Mouse (Mus musculus) splenic B cell, adult 2 months (primary cell): ENCODE measurements around the gene Phf20.

ENCODE experiments used
- DNase-seq: peaks from one replicate; pipeline ENCODE4 v3.0.0-alpha.2; 2011; ENCODE audit warnings: low read depth, low spot score
- H3K27me3 ChIP-seq: 2 replicates; pipeline ENCODE4 v1.6.1; 2012; ENCODE audit warnings: mild to moderate bottlenecking, low read length, moderate library complexity, mixed read lengths; ENCODE audit not compliant: control insufficient read depth, poor library complexity, insufficient read depth, severe bottlenecking
- H3K36me3 ChIP-seq: 2 replicates; pipeline ENCODE4 v1.6.1; 2012; ENCODE audit warnings: mild to moderate bottlenecking, low read length, moderate library complexity, mixed read lengths; ENCODE audit not compliant: control insufficient read depth, poor library complexity, insufficient read depth, severe bottlenecking

Phf20 gene

DNA sequence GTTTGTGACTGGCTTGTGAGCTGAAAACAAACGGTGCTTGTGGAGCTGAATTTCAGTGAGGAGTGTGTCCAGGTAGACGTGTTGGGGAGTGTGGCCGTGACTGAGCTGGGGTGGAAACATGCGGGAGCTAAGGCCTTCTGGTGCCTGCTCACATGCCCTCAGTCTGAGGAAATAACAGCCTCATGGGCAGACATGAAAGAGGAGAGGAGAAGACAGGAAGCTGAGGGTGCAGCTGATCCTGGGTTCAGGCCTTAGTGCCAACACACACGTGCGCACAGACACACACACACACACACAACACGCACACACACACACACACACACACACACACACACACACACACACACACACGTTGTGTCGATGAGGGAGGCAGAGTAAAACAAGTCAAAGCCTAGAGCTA lies 71.4 kb downstream of the Phf20 start:
- DNase-seq = no peak
- no peaks in the 10 kb centered on the region for H3K27me3 ChIP-seq
- H3K36me3 ChIP-seq = no peaks in the 10 kb centered on the region; the same call in none of the 2 replicates

DNA sequence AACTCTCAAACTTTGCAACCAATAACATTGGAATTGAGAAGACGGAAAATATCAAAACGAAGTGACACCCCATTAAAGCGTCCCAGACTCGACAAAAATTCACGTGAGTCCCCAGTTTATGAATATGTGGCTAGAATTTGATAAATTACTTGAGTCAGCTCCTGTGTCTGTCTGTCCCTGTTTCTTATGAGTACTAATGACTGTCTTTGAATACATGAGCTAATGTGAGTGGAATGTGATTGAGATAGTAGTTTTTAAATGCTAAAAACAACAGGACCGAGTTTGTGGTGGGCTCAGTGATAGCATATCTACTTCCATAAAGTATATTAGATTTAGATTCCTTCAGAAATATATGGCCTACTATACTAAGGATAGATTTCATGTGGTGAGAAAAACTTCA lies 76.3 kb downstream of the Phf20 start:
- Histone ChIP-seq H3K36me3 (peaks cover 6% of the 10 kb centered on the region), H3K27me3 (no peaks in the 10 kb centered on the region)
- no peak for DNase-seq

DNA sequence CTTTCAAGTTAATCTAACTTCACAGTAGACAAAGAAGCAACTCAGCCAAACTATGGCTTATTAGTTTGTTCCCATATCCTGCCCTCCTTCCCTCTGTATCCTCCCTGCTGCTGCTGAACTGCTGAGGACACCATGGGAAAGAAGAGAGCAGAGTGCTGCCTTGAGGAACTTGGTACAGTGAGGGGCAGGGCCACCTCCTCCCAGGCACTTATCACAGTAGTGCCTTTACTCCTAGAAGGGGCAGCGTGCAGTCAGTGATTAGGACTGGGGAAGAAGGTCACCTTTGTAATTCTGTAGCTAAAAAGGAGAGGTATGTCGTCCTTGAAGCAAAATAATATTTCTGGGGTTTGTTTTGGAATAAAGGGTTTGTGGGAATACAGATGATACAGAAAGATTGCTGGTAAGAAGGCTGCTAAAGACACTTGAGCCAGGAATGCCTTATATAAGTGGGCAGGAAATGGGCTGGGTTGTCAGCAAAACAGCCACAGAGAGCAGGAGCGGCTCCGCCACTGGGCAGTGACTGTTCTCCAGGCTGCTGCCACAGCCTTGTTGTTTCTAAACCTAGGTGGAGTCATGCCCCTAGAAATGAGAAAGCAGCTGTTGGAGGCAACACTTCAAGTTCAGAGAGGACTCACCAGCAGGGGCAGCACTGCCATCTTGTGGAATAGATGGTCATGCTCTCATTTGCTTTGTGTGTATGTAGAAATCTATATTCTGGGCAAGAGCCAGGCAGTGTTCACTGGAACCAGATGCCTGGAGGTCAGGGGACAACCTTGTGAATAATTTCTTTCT lies 82.2 kb downstream of the Phf20 start:
- H3K27me3 ChIP-seq = no peaks in the 10 kb centered on the region
- H3K36me3 ChIP-seq = peaks cover 10% of the 10 kb centered on the region
- DNase-seq = peak; percentile 88

DNA sequence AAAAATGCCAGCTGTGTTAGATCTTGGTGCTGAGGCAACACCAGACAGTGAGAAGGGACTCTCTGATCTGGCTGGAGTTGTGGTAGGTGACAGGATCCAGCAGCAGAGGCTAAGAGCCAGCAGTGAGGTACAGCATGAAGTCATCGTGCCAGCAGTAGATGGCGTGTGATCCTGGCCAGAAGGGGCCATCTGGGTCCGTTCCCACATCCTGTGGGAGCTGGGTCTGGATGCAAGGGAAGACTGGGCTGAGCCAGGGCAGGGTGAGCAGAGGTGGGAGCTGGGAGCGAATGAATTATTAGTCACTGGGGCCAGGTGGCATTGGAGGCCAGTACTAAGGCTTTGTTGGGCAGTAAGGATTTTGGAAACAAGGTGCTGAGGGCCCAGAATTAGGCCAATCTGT lies 85.0 kb downstream of the Phf20 start:
- Histone ChIP-seq H3K36me3 (peaks cover 7% of the 10 kb centered on the region), H3K27me3 (no peaks in the 10 kb centered on the region)
- DNase-seq = no peak

DNA sequence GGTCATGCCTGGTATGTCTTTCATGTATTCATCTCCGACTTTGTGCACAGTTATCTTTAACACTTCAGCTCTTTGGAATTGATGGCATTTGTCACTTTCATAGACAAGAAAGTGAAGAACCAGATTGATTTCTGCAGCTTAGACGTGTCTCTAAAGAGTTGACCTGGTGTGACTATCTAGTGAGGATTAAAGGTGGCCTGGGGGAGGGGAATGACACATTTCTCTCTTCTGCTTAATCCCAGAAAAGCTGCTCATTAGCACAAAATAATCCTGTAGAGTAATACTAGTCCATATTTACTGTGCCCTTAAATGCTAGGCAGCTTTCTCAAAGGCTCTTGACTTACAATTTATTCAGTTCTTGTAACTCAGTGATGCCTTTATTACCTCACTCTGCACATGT lies 88.9 kb downstream of the Phf20 start:
- Histone ChIP-seq H3K36me3 (peaks cover 7% of the 10 kb centered on the region), H3K27me3 (no peaks in the 10 kb centered on the region)
- no peak for DNase-seq

DNA sequence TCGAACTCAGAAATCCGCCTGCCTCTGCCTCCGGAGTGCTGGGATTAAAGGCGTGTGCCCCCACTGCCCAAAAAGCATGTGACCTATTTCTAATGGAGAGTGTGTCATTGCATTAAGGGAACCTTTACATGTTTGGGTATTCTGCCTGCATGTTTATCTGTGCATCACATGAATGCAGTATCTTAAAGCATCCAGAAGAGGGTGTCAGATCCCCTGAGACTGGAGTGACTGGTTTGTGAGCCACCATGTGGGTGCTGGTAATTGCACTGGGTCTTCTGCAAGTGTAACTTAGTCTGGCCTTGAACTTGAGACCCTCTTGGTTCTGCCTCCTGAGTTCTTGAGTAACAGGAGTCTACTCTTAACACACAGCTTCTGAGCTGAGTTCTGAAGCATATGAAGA lies 90.5 kb downstream of the Phf20 start:
- H3K36me3 ChIP-seq = peaks cover 6% of the 10 kb centered on the region; the same call in 1 of the 2 replicates
- DNase-seq = no peak
- H3K27me3 ChIP-seq = no peaks in the 10 kb centered on the region

DNA sequence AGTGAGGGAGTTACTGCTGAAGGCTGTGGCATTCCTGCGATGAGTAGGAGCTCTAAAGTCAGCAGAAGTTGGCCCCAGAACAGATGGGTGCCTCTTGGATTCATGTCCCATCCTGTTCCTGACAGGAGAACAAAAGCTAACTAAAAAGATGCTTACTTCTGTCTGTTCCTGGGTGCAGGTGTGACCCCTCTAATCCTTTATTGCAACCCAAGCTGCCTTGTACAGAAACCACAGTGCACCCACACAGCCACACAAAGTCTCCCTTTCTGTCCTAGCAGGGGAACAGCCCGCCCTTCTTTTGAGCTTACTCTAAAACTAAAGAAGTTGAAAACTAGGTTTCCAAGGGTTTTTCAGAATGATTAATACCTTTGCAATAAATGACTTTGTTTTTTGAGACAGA lies 92.0 kb downstream of the Phf20 start:
- Histone ChIP-seq H3K27me3 (no peaks in the 10 kb centered on the region), H3K36me3 (peaks cover 2% of the 10 kb centered on the region; the same call in 1 of the 2 replicates)
- no peak for DNase-seq

DNA sequence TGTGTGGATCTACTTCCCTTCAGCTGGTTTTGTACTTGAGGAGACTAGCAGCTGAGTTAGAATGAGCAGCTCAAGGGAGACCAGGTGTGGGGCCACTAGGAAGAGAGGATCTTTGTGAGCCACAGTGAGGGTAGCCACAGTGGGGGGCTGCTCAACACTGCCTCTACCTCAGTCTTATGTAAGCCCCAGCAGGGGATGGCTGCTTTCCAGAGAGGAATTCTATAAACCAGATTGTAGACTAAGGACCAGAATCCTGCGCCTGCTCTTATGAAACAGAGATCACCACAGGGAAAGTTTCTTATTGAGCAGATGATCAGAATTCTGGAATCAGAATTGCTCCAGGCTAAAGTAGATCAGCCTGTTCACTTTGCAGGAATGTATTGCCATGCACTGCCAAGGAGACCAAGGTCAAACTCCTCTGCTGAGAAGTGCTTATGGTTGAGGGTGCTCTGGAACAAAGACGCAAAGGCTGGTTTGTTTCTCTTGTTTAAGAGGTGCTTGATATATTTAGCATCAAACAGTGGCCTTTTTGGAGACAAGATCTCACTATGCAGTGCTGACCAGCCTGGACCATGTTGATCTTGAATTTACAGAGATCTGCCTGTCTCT lies 93.4 kb downstream of the Phf20 start:
- no peaks in the 10 kb centered on the region for H3K27me3 ChIP-seq
- no peak for DNase-seq
- no peaks in the 10 kb centered on the region; the same call in 1 of the 2 replicates for H3K36me3 ChIP-seq

DNA sequence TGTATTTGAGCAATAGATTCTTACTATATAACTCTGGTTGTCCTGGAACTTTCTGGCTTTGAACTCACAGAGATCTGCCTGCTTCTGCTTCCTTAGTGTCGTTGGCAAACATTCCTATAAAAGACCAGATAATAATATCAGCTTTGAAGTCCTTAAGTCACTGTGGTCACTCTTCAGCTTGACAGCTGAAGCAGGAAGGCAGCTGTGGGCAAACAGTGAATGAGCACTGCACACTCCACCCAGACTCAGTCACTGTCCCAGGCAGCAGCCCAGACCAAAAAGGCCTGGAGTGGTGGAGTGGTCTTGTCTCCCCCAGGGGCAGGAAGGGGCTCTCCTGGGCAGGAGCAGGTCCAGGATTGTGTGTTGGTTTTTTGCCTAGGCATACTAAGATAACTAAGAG lies 95.7 kb downstream of the Phf20 start:
- Histone ChIP-seq H3K27me3 (no peaks in the 10 kb centered on the region), H3K36me3 (no peaks in the 10 kb centered on the region; the same call in none of the 2 replicates)
- DNase-seq = no peak

DNA sequence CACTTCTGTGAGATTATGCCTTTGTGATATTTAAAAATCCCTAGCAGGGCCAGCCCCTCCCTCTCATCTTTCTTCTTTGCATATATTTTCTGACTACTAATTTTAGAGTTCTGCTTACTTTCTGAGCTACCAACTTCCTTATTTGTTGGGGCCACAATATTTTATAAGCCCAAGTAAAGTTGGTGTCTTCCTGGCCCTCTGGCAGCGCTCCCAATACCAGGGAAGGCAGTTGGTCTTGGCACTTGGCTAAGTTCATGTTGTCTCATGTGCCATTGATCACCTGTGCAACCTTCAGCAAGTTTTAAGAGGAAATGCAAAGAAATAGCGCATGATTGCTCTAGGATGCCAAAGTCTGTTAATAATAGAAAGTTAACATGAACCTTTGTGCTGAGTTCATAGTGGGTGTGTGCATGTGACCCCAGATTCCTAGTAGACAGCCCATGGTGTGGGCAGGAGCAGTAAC lies 99.4 kb downstream of the Phf20 start:
- no peaks in the 10 kb centered on the region; the same call in none of the 2 replicates for H3K36me3 ChIP-seq
- peak; percentile 61 for DNase-seq
- no peaks in the 10 kb centered on the region for H3K27me3 ChIP-seq

DNA sequence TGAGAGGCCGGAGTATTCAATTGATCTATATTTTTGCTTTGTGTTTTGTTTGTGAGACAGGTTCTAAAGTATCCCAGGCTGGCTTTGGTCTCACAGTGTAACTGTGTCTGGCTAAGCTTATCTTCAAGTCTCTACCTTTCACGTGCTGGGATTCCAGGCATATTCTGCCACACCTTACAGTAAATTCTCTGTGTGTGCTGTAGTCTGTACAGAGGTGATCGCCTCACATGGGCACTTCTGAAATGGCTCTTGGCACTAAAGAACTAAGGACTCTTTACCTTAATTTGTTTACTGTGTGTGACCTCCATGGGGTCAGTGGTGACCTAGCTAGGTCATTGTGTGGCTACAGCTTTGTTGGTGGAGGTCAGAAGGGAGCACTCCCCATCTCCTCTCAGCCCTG lies 99.9 kb downstream of the Phf20 start:
- H3K36me3 ChIP-seq = peaks cover 2% of the 10 kb centered on the region
- no peaks in the 10 kb centered on the region for H3K27me3 ChIP-seq
- no peak for DNase-seq

DNA sequence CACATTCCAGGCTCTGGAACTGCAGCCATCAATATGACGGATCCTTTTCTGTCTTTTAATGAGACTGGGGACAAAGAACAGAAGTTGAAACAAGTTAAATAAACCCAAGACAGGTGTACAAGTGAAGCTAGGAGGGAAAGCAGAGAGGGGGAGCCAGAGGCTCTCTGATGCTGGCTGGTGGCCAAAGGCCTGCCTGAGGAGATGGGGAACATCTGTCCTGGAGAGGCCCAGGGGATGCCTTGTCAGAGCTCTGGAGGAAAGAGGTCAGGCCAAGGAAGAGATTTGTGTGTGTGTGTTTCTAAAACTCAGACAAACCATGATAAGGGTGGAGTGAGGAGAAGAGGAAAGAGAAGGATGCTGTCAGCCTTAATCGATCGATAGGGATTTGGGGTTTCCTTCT lies 101.4 kb downstream of the Phf20 start:
- no peaks in the 10 kb centered on the region for H3K27me3 ChIP-seq
- H3K36me3 ChIP-seq = peaks cover 4% of the 10 kb centered on the region
- DNase-seq = no peak

DNA sequence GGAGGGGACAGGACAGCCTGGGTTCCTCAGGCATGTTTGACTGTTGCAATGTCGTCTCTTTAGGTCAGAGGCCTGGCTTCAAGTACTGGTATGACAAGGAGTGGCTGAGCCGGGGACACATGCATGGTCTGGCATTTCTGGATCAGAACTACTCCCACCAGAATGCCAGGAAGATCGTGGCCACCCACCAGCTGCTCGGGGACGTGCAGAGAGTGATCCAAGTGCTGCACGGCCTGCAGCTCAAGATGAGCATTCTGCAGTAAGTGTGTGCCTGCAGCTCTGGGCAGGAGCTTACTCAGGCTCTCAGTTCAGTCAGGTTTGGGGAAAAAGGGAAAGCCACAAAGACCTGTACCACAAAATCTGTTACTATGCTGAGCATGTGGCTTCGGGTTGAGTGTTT lies 102.2 kb downstream of the Phf20 start:
- DNase-seq = no peak
- H3K27me3 ChIP-seq = no peaks in the 10 kb centered on the region

DNA sequence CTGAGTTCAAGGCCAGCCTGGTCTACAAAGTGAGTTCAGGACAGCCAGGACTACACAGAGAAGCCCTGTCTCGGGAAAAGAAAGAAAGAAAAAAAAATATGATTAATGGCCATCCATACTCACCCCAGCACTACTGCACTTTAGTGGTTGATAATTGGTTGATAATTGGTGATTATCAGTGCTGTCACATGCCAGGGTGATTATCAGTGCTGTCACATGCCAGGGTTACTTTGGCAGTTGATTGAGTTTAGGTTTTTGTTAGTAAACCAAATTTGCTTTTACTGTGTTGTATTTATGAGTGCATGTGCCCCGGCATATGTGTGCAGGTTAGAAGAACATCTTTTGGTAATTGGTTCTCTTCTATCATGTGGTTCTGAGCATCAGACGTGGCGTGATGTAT lies 105.8 kb downstream of the Phf20 start:
- Histone ChIP-seq H3K36me3 (peaks cover 5% of the 10 kb centered on the region; the same call in 1 of the 2 replicates), H3K27me3 (no peaks in the 10 kb centered on the region)
- DNase-seq = no peak

More for the DNA sequence above, 102.2 kb downstream of the Phf20 start:
- peaks cover 4% of the 10 kb centered on the region for H3K36me3 ChIP-seq

DNA sequence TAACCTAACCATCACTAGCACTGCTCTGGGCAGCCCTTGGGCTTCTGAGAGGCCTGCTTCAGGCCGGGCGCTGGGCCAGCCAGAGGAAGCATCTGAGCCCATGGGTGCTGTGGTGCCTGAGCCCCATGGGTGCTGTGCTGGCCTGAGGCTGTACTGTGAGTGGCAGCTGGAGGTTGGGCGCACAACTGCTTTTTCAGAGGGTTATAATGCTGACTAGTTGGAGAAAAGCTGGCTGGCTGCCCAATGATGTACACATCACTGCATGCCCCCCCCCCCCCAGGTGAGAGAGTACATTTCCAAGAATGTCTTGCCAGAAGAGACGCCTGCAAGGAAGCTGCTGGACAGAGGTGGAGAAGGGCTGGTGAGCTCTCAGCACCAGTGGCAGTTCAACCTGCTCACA lies 108.1 kb downstream of the Phf20 start:
- DNase-seq = no peak
- H3K27me3 ChIP-seq = no peaks in the 10 kb centered on the region
- peaks cover 5% of the 10 kb centered on the region; the same call in 1 of the 2 replicates for H3K36me3 ChIP-seq
